Mouse (Mus musculus) midbrain, embryonic 15.5 days (tissue): ENCODE results near the gene Syndig1. TPM values are rescaled to one million over a fixed set of nuclear protein-coding genes. Genes with fewer than 3 reads are reported as not detected.

ENCODE experiments used
- ATAC-seq: fragments of 200-750 bp; cut with Nextera tagmentation; replicated peaks from 2 replicates; pipeline ENCODE4 v1.8.0; 2017; ENCODE audit warnings: moderate TSS enrichment
- H3K27ac ChIP-seq: fragments of 300-500 bp; sonication (generic); 2 replicates; pipeline ENCODE4 v1.5.1; 2015; ENCODE audit warnings: mild to moderate bottlenecking, inconsistent platforms
- H3K27me3 ChIP-seq: fragments of 300-500 bp; sonication (generic); replicated peaks from 2 replicates; pipeline ENCODE4 v1.6.1; 2015; ENCODE audit warnings: inconsistent platforms
- H3K36me3 ChIP-seq: fragments of 300-500 bp; sonication (generic); replicated peaks from 2 replicates; pipeline ENCODE4 v1.6.1; 2015; ENCODE audit warnings: inconsistent platforms
- H3K4me1 ChIP-seq: fragments of 300-500 bp; sonication (generic); 2 replicates; pipeline ENCODE4 v1.6.1; 2015; ENCODE audit warnings: inconsistent platforms
- H3K4me2 ChIP-seq: fragments of 300-500 bp; sonication (generic); 2 replicates; pipeline ENCODE4 v1.6.1; 2015; ENCODE audit warnings: inconsistent platforms, mild to moderate bottlenecking, moderate library complexity
- H3K4me3 ChIP-seq: fragments of 300-500 bp; sonication (generic); 2 replicates; pipeline ENCODE4 v1.5.1; 2015; ENCODE audit warnings: mild to moderate bottlenecking, inconsistent platforms
- H3K9ac ChIP-seq: fragments of 300-500 bp; sonication (generic); 2 replicates; pipeline ENCODE4 v1.6.1; 2015; ENCODE audit warnings: mild to moderate bottlenecking, inconsistent platforms
- H3K9me3 ChIP-seq: fragments of 300-500 bp; sonication (generic); 2 replicates; pipeline ENCODE4 v1.6.1; 2016; ENCODE audit warnings: inconsistent platforms
- WGBS: fragments of 180-500 bp; shearing (Covaris S2); methylation state at CpG from one replicate; pipeline ENCODE4 v1.1.7; 2015; ENCODE audit warnings: mixed read lengths; 5-methylcytosine and 5-hydroxymethylcytosine counted together
- polyA plus RNA-seq: library from polyadenylated mRNA; unstranded; fragments of >200 nt; fragmentation: Nextera tagmentation; extraction: Ambion mirVana; gene quantifications from 2 replicates; pipeline ENCODE4 v1.2.1, GENCODE M21; 2015

Gene Syndig1
- polyA plus RNA-seq, 1 experiment from 2014 or later = 21.2 TPM

GRCm38 (mm10) chr2:149992921-149993320 lies 163.9 kb downstream of the Syndig1 start:
- Histone ChIP-seq H3K9ac (no peak overlapping the region), H3K9me3 (no peaks in the 10 kb centered on the region), H3K36me3 (no peaks in the 10 kb centered on the region), H3K4me1 (no peaks in the 10 kb centered on the region), H3K4me3 (no peak overlapping the region), H3K4me2 (no peak overlapping the region), H3K27ac (no peak overlapping the region), H3K27me3 (no peaks in the 10 kb centered on the region)
- 93% methylated on average over 4 of the region's 4 CpGs for WGBS
- ATAC-seq = no peak

GRCm38 (mm10) chr2:149996382-149996964 lies 167.5 kb downstream of the Syndig1 start:
- H3K27me3 ChIP-seq = no peaks in the 10 kb centered on the region
- H3K9me3 ChIP-seq = no peaks in the 10 kb centered on the region
- H3K4me2 ChIP-seq = no peak overlapping the region
- H3K9ac ChIP-seq = no peak overlapping the region
- no peak overlapping the region for H3K27ac ChIP-seq
- H3K4me3 ChIP-seq = no peak overlapping the region
- WGBS = 70% methylated on average over 5 of the region's 5 CpGs
- ATAC-seq = no peak
- no peaks in the 10 kb centered on the region for H3K36me3 ChIP-seq
- no peaks in the 10 kb centered on the region for H3K4me1 ChIP-seq

- WGBS = 88% methylated on average over 2 of the region's 2 CpGs
- no peaks in the 10 kb centered on the region for H3K4me1 ChIP-seq
- H3K4me3 ChIP-seq = no peak overlapping the region
- H3K9ac ChIP-seq = no peak overlapping the region
- no peaks in the 10 kb centered on the region for H3K9me3 ChIP-seq
- no peak overlapping the region for H3K27ac ChIP-seq
- no peaks in the 10 kb centered on the region for H3K36me3 ChIP-seq
- H3K27me3 ChIP-seq = no peaks in the 10 kb centered on the region
- H3K4me2 ChIP-seq = no peak overlapping the region
- no peak; the same call in 1 of the 2 replicates for ATAC-seq
Measured at GRCm38 (mm10) chr2:149997657-149998056, 168.6 kb downstream of the Syndig1 start.

- no peak overlapping the region for H3K9ac ChIP-seq
- H3K27ac ChIP-seq = no peak overlapping the region
- no peak; the same call in 1 of the 2 replicates for ATAC-seq
- no peak overlapping the region for H3K4me2 ChIP-seq
- H3K4me3 ChIP-seq = no peak overlapping the region
- no peaks in the 10 kb centered on the region for H3K9me3 ChIP-seq
- no peaks in the 10 kb centered on the region for H3K27me3 ChIP-seq
- 64% methylated on average over 4 of the region's 4 CpGs for WGBS
- no peaks in the 10 kb centered on the region for H3K4me1 ChIP-seq
- H3K36me3 ChIP-seq = no peaks in the 10 kb centered on the region
Measured at GRCm38 (mm10) chr2:149998373-149999108, 169.5 kb downstream of the Syndig1 start.

- Histone ChIP-seq H3K27me3 (no peaks in the 10 kb centered on the region), H3K9ac (no peak overlapping the region), H3K27ac (no peak overlapping the region), H3K4me1 (no peaks in the 10 kb centered on the region), H3K4me2 (no peak overlapping the region), H3K4me3 (no peak overlapping the region), H3K36me3 (no peaks in the 10 kb centered on the region), H3K9me3 (no peaks in the 10 kb centered on the region)
- 72% methylated on average over 2 of the region's 2 CpGs for WGBS
- 0 out of 2 replicates have a peak, but pooled peaks have one; percentile 51 for ATAC-seq
Measured at GRCm38 (mm10) chr2:150000564-150000963, 171.6 kb downstream of the Syndig1 start.

- Histone ChIP-seq H3K27me3 (no peaks in the 10 kb centered on the region), H3K9me3 (no peaks in the 10 kb centered on the region), H3K36me3 (no peaks in the 10 kb centered on the region), H3K4me3 (no peak overlapping the region), H3K4me2 (no peak overlapping the region), H3K4me1 (no peaks in the 10 kb centered on the region), H3K9ac (no peak overlapping the region), H3K27ac (no peak overlapping the region)
- ATAC-seq = no peak
- 95% methylated on average over 3 of the region's 3 CpGs for WGBS
Measured at GRCm38 (mm10) chr2:150003499-150003898, 174.5 kb downstream of the Syndig1 start.

- H3K4me1 ChIP-seq = peaks cover 10% of the 10 kb centered on the region; the same call in 1 of the 2 replicates
- no peak overlapping the region for H3K4me3 ChIP-seq
- WGBS = 81% methylated on average over 6 of the region's 6 CpGs
- no peaks in the 10 kb centered on the region for H3K36me3 ChIP-seq
- no peak overlapping the region for H3K4me2 ChIP-seq
- H3K9me3 ChIP-seq = no peaks in the 10 kb centered on the region
- no peak for ATAC-seq
- no peak overlapping the region for H3K27ac ChIP-seq
- no peak overlapping the region for H3K9ac ChIP-seq
- no peaks in the 10 kb centered on the region for H3K27me3 ChIP-seq
Measured at GRCm38 (mm10) chr2:150012787-150013346, 183.9 kb downstream of the Syndig1 start.

- ATAC-seq = peak; percentile 65
- 25% methylated on average over 4 of the region's 4 CpGs for WGBS
- no peak overlapping the region for H3K9ac ChIP-seq
- H3K4me2 ChIP-seq = no peak overlapping the region
- H3K36me3 ChIP-seq = no peaks in the 10 kb centered on the region
- H3K27ac ChIP-seq = no peak overlapping the region
- peaks cover 10% of the 10 kb centered on the region; the same call in 1 of the 2 replicates for H3K4me1 ChIP-seq
- no peaks in the 10 kb centered on the region for H3K9me3 ChIP-seq
- H3K4me3 ChIP-seq = no peak overlapping the region
- no peaks in the 10 kb centered on the region for H3K27me3 ChIP-seq
Measured at GRCm38 (mm10) chr2:150013785-150014184, 184.8 kb downstream of the Syndig1 start.

GRCm38 (mm10) chr2:150016303-150016702 lies 187.3 kb downstream of the Syndig1 start:
- Histone ChIP-seq H3K9me3 (no peaks in the 10 kb centered on the region), H3K9ac (no peak overlapping the region), H3K27ac (0 out of 2 replicates have a peak overlapping the region, but pooled peaks have one; percentile 29), H3K27me3 (no peaks in the 10 kb centered on the region), H3K4me2 (no peak overlapping the region), H3K4me1 (peaks cover 10% of the 10 kb centered on the region; the same call in 1 of the 2 replicates), H3K4me3 (no peak overlapping the region), H3K36me3 (no peaks in the 10 kb centered on the region)
- 40% methylated on average over 5 of the region's 5 CpGs for WGBS
- 0 out of 2 replicates have a peak, but pooled peaks have one; percentile 10 for ATAC-seq

GRCm38 (mm10) chr2:150020706-150021105 lies 191.7 kb downstream of the Syndig1 start:
- Histone ChIP-seq H3K4me3 (no peak overlapping the region), H3K9me3 (no peaks in the 10 kb centered on the region), H3K36me3 (no peaks in the 10 kb centered on the region), H3K27me3 (no peaks in the 10 kb centered on the region), H3K4me1 (peaks cover 10% of the 10 kb centered on the region; the same call in 1 of the 2 replicates), H3K27ac (no peak overlapping the region), H3K9ac (no peak overlapping the region), H3K4me2 (no peak overlapping the region)
- 84% methylated on average over 2 of the region's 2 CpGs for WGBS
- no peak for ATAC-seq

GRCm38 (mm10) chr2:150023873-150024339 lies 194.9 kb downstream of the Syndig1 start:
- ATAC-seq = peak; percentile 96
- Histone ChIP-seq H3K27me3 (no peaks in the 10 kb centered on the region), H3K4me2 (no peak overlapping the region), H3K36me3 (no peaks in the 10 kb centered on the region), H3K9ac (no peak overlapping the region), H3K9me3 (no peaks in the 10 kb centered on the region), H3K4me3 (no peak overlapping the region), H3K27ac (no peak overlapping the region), H3K4me1 (no peaks in the 10 kb centered on the region)
- 3% methylated on average over 2 of the region's 2 CpGs for WGBS

- H3K4me1 ChIP-seq = no peaks in the 10 kb centered on the region
- H3K27me3 ChIP-seq = no peaks in the 10 kb centered on the region
- 86% methylated on average over 7 of the region's 7 CpGs for WGBS
- H3K4me2 ChIP-seq = no peak overlapping the region
- no peak for ATAC-seq
- no peak overlapping the region for H3K27ac ChIP-seq
- H3K9me3 ChIP-seq = no peaks in the 10 kb centered on the region
- no peak overlapping the region for H3K4me3 ChIP-seq
- no peak overlapping the region for H3K9ac ChIP-seq
- H3K36me3 ChIP-seq = no peaks in the 10 kb centered on the region
Measured at GRCm38 (mm10) chr2:150043531-150043930, 214.5 kb downstream of the Syndig1 start.
